Mouse (Mus musculus): ENCODE data around the gene Trpc5. TPM values are rescaled to one million over a fixed set of nuclear protein-coding genes. Genes with fewer than 3 reads are reported as not detected.

The Trpc5 gene
- polyA plus RNA-seq, 1 experiment from 2014 or later, result 0.45 TPM

DNA sequence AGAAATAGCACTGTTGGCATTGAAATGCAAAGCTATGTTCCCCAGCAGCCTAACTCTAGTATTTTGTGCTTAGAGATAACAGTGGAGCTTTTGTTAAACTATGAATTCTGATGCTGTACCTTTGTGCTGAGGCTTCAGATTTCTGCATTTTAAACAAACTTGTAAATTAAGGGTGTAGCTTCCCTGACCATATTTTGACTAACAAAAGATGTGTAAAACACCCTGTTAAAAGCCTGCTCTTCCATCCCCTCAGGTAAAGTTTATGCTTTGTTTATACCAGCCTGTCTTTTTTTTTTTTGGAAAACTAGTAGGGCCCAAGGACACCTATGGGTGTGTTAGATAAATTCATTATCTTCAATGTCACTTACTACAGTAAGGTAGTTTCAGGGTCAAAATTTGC, 350.0 kb downstream of the Trpc5 start:
- Histone ChIP-seq H3K36me3 (no peaks in the 10 kb centered on the region), H3K4me2 (replicated peaks) (no peak overlapping the region), H3K4me3 (replicated peaks) (no peak overlapping the region), H3K27ac (replicated peaks) (no peak overlapping the region), H3K9ac (no peak overlapping the region), H3K9me3 (replicated peaks) (no peaks in the 10 kb centered on the region), H3K27me3 (no peaks in the 10 kb centered on the region), H3K4me1 (no peaks in the 10 kb centered on the region)
- no peak for ATAC-seq (ENCODE audit: insufficient number of reproducible peaks, low FRiP score, low TSS enrichment, low read depth)

DNA sequence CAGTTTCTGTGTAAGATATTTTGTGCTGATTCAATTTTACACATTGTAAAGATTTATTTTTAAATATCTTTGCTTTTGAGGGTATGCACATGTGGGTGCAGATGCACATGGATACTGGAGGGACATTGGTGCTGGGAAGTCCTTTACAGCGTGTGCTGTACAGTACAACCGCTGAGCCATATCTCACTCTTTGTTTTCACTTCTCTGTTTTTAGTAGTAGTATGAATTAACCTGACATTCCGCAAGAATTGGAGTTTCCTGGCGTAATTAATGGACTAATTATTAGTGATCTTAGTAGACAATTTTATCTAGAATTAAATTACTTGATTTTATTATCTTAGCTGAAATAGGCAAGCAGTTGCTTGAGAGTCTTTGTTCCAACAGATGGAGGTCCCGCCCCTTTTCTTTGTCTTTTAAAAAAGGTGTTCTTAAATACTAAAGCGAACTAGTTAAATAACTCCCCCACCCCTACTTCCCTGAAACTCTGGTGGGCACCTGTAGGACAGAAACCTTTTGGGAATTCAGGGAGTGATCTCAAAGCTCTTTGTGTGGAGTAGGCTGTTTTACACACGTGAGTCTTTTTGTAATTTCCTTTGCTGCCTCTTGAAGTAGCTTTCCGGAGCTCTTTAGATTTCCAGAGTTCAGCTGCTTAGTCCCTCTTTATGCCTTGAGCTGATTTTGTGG, 352.5 kb downstream of the Trpc5 start:
- no peaks in the 10 kb centered on the region for H3K27me3 ChIP-seq
- no peak for ATAC-seq (ENCODE audit: insufficient number of reproducible peaks, low FRiP score, low TSS enrichment, low read depth)
- no peak overlapping the region for H3K27ac ChIP-seq (replicated peaks)
- H3K4me1 ChIP-seq, result no peaks in the 10 kb centered on the region
- WGBS, result 54% methylated on average over 8 of the region's 8 CpGs
- H3K4me3 ChIP-seq (replicated peaks), result no peak overlapping the region
- no peaks in the 10 kb centered on the region for H3K36me3 ChIP-seq
- H3K4me2 ChIP-seq (replicated peaks), result no peak overlapping the region
- H3K9ac ChIP-seq, result no peak overlapping the region
- H3K9me3 ChIP-seq (replicated peaks), result no peaks in the 10 kb centered on the region

Other genes with a start within 250 kb of the Trpc5 start
- gene Trpc5os, start 231.6 kb downstream of the Trpc5 start, polyA plus RNA-seq (2015; fragmentation: Nextera tagmentation; extraction: Ambion mirVana), result not detected in 2 replicates
- gene Rtl4, start 727 bp upstream of the Trpc5 start, polyA plus RNA-seq (2015; fragmentation: Nextera tagmentation; extraction: Ambion mirVana), result 0.75 TPM in 2 replicates

Data from embryonic facial prominence, embryonic 15.5 days (tissue).